23 mouse cellular contexts compared by ENCODE assay signal in genomic region chr11:66514346-66514745, GRCm38 (mm10). TPM values are rescaled to one million over a fixed set of nuclear protein-coding genes. Genes with fewer than 3 reads are reported as not detected.
DNase-seq lines count a peak whose midpoint lies in the region; ATAC-seq and TF ChIP-seq lines count a peak whose summit lies in the region.
"Had no signal": no experiment of that assay in that cellular context is flagged by ENCODE, and none has a peak within 500 bp of the region (broad histone marks: within the 10 kb centered on the region; RNA-seq: fewer than 3 reads in every experiment).

No protein-coding gene starts in this region.

- no peaks in the 10 kb centered on the region for H3K9me3 ChIP-seq in kidney, embryonic 14.5 days (ENCODE audit: control insufficient read depth, low read length)
- H3K9me3 ChIP-seq: embryonic facial prominence, embryonic 13.5 days; embryonic facial prominence, embryonic 15.5 days; forebrain, embryonic 10.5 days; forebrain, embryonic 12.5 days had no signal

- TF ChIP-seq POLR2A in kidney, adult 2 months (IDR thresholded peaks at IDR 0.05; ENCODE audit: low read depth, low read length), result no peak

- no peak overlapping the region for H3K4me3 ChIP-seq in kidney, adult 2 months (ENCODE audit: insufficient read depth, low read depth, low read length)
- H3K4me3 ChIP-seq in kidney, embryonic 14.5 days (ENCODE audit: low read length), result no peak overlapping the region
- H3K4me3 ChIP-seq: embryonic facial prominence, embryonic 13.5 days; embryonic facial prominence, embryonic 15.5 days; erythroblast, embryonic 14.5 days; forebrain, embryonic 10.5 days; forebrain, embryonic 12.5 days had no signal

- H3K4me2 ChIP-seq in kidney, embryonic 14.5 days (replicated peaks; ENCODE audit: low read depth, low read length), result no peak overlapping the region
- H3K4me2 ChIP-seq: embryonic facial prominence, embryonic 13.5 days; embryonic facial prominence, embryonic 15.5 days; forebrain, embryonic 12.5 days had no signal

- H3K36me3 ChIP-seq in kidney, adult 2 months (ENCODE audit: control insufficient read depth, insufficient read depth, low read length), result no peaks in the 10 kb centered on the region
- H3K36me3 ChIP-seq in kidney, embryonic 14.5 days (ENCODE audit: control insufficient read depth, insufficient read depth, low read length), result no peaks in the 10 kb centered on the region
- H3K36me3 ChIP-seq: embryonic facial prominence, embryonic 13.5 days; embryonic facial prominence, embryonic 15.5 days; forebrain, embryonic 10.5 days; forebrain, embryonic 12.5 days had no signal

- peak; percentile 14 for DNase-seq in kidney, adult 2 months
- DNase-seq in kidney, adult 11 months, result no peak
- peak; percentile 28 for DNase-seq in kidney, postnatal 10 days
- DNase-seq in kidney, adult 18-20 months, result no peak
- DNase-seq in kidney, postnatal 4 days, result peak; percentile 5 to 20
- DNase-seq: adrenal gland, adult 2 months; adrenal gland, postnatal 10 days; adrenal gland, postnatal 25 days; cerebellum, adult 11 months; cerebellum, adult 18-20 months; cerebellum, adult 8-10 months; cerebellum, adult 9-11 months; cerebellum, postnatal 14 days; cerebellum, postnatal 36 days; embryo, embryonic 11 days had no signal

- H3K4me1 ChIP-seq in kidney, adult 2 months (ENCODE audit: control insufficient read depth, insufficient read depth, low read length), result no peaks in the 10 kb centered on the region
- no peaks in the 10 kb centered on the region for H3K4me1 ChIP-seq in kidney, embryonic 14.5 days (ENCODE audit: control insufficient read depth, insufficient read depth, low read length)
- H3K4me1 ChIP-seq: embryonic facial prominence, embryonic 13.5 days; embryonic facial prominence, embryonic 15.5 days; forebrain, embryonic 12.5 days had no signal

- no peak overlapping the region for H3K27ac ChIP-seq in kidney, adult 2 months (ENCODE audit: insufficient read depth, low read depth, low read length)
- H3K27ac ChIP-seq in kidney, embryonic 14.5 days (ENCODE audit: low read depth, low read length), result no peak overlapping the region
- H3K27ac ChIP-seq: embryonic facial prominence, embryonic 13.5 days; embryonic facial prominence, embryonic 15.5 days; forebrain, embryonic 10.5 days; forebrain, embryonic 12.5 days had no signal

- H3K9ac ChIP-seq in kidney, embryonic 14.5 days (ENCODE audit: low read depth, low read length), result no peak overlapping the region
- H3K9ac ChIP-seq: embryonic facial prominence, embryonic 13.5 days; embryonic facial prominence, embryonic 15.5 days; forebrain, embryonic 12.5 days had no signal

- no peaks in the 10 kb centered on the region; the same call in 1 of the 2 replicates for H3K27me3 ChIP-seq in kidney, adult 2 months (replicated peaks; ENCODE audit: control insufficient read depth, insufficient read depth, low read length)
- no peaks in the 10 kb centered on the region for H3K27me3 ChIP-seq in kidney, embryonic 14.5 days (ENCODE audit: control insufficient read depth, insufficient read depth, low read length)
- H3K27me3 ChIP-seq: embryonic facial prominence, embryonic 15.5 days; forebrain, embryonic 12.5 days had no signal

- 65% methylated on average over 5 of the region's 5 CpGs for WGBS in kidney, adult 2 months
- 66% methylated on average over 5 of the region's 5 CpGs for WGBS in kidney, embryonic 14.5 days

- no peak for TF ChIP-seq CTCF in kidney, adult 2 months (conservative IDR thresholded peaks at IDR 0.05; ENCODE audit: insufficient read depth, insufficient read length, low read depth, low read length)

- no peak for ATAC-seq in kidney, embryonic 14.5 days (ENCODE audit: low FRiP score, low TSS enrichment)
- ATAC-seq: forebrain, embryonic 14.5 days had no signal

RNA-seq across cellular contexts. Expression of gene Shisa6, which starts 11.4 kb away (rescaled TPM):
- 0.02 and 0.08 TPM in 2 replicates for polyA plus RNA-seq in kidney, adult 2 months (2012; rRNA removed)
- 0.14 and 0.20 TPM in 2 replicates for polyA plus RNA-seq in kidney, embryonic 14.5 days (2014; fragmentation: Nextera tagmentation; extraction: Ambion mirVana)
- polyA plus RNA-seq: C2C12; erythroblast, embryonic 14.5 days had no signal

Comparison
In these comparisons a context has a peak if more than half of its experiments do, and no peak if none do; other contexts are left out.
1. DNase-seq: peak in kidney, adult 2 months (single experiment), kidney, postnatal 10 days (single experiment) and kidney, postnatal 4 days (2 of 2); none in kidney, adult 11 months (single experiment) and kidney, adult 18-20 months (single experiment).